Mouse (Mus musculus) embryonic facial prominence, embryonic 12.5 days (tissue): ENCODE results near the gene Rdh16f2. TPM values are rescaled to one million over a fixed set of nuclear protein-coding genes. Genes with fewer than 3 reads are reported as not detected.
"Not testable (repeated sequence)": the region's sequence is repeated elsewhere in the genome, so short reads cannot be mapped to it uniquely, and the experiment has no call there.

ENCODE experiments used
- ATAC-seq: fragments of 200-750 bp; cut with Nextera tagmentation; 2 replicates; pipeline ENCODE4 v1.8.0; 2017; ENCODE audit not compliant: insufficient number of reproducible peaks, insufficient read depth, low FRiP score, low TSS enrichment
- H3K27ac ChIP-seq: fragments of 300-500 bp; sonication (generic); 2 replicates; pipeline ENCODE4 v1.5.1; 2016; ENCODE audit warnings: mild to moderate bottlenecking
- H3K27me3 ChIP-seq: fragments of 300-500 bp; sonication (generic); 2 replicates; pipeline ENCODE4 v1.6.1; 2016; ENCODE audit warnings: mild to moderate bottlenecking, moderate library complexity
- H3K36me3 ChIP-seq: fragments of 300-500 bp; sonication (generic); 2 replicates; pipeline ENCODE4 v1.6.1; 2016; ENCODE audit warnings: mild to moderate bottlenecking
- H3K4me1 ChIP-seq: fragments of 300-500 bp; sonication (generic); 2 replicates; pipeline ENCODE4 v1.6.1; 2016
- H3K4me2 ChIP-seq: fragments of 300-500 bp; sonication (generic); replicated peaks from 2 replicates; pipeline ENCODE4 v1.6.1; 2016; ENCODE audit warnings: mild to moderate bottlenecking, moderate library complexity
- H3K4me3 ChIP-seq: fragments of 300-500 bp; sonication (generic); 2 replicates; pipeline ENCODE4 v1.5.1; 2016; ENCODE audit warnings: mild to moderate bottlenecking
- H3K9ac ChIP-seq: fragments of 300-500 bp; sonication (generic); 2 replicates; pipeline ENCODE4 v1.6.1; 2016; ENCODE audit warnings: mild to moderate bottlenecking, moderate library complexity
- H3K9me3 ChIP-seq: fragments of 300-500 bp; sonication (generic); 2 replicates; pipeline ENCODE4 v1.6.1; 2016; ENCODE audit warnings: mild to moderate bottlenecking, moderate library complexity
- WGBS: fragments of 180-500 bp; shearing (Covaris S2); methylation state at CpG from one replicate; pipeline ENCODE4 v1.1.7; 2016; 5-methylcytosine and 5-hydroxymethylcytosine counted together
- polyA plus RNA-seq: library from polyadenylated mRNA; unstranded; fragments of >200 nt; fragmentation: Nextera tagmentation; extraction: Ambion mirVana; gene quantifications from 2 replicates; pipeline ENCODE4 v1.2.1, GENCODE M21; 2016

Gene Rdh16f2
- polyA plus RNA-seq, 1 experiment from 2014 or later, result not detected

DNA sequence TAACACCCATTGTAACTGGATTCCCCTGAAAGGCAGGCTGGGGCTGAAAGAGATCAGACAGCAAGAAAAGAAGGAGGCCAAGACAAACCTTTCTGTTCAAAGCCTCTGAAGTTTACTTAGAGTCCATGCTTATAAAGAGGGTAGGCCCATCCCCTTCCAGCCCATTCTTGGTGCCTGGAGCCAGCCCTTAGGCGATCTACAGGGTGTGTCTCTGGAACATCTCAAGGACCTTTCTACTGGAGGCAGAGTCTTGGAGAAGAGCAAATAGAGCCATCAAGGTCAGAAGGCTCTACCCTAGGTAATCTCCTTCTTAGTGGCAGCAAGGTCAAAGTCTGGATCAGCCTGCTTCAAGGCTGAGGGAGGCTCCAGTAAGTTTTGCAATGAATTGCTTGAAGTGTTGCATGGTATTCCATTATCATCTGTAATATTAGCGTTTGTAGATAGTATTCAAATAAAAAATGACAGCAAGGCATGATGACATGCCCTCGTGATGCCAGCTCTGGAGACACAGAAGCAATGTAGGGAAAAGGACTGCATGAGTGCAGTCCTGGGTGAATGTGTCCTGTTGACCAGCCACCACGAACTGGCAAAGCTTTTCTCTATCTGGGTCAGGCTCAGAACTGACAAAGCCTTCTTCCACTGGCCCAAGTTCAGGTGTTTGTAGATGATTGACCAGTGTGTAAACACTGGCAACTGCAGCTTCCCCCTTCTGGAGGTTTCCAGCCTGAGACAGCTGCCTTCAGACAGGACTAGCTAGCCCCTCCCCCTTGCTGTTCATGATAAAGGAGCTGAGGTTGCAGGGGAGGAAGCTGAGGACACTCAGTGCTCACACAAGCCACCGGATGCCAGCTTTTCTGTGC is 27.1 kb downstream of the Rdh16f2 start:
- ATAC-seq, H3K9ac ChIP-seq, H3K27me3 ChIP-seq, H3K4me1 ChIP-seq, H3K9me3 ChIP-seq, H3K27ac ChIP-seq, H3K4me2 ChIP-seq, H3K36me3 ChIP-seq, H3K4me3 ChIP-seq: not testable (repeated sequence)
- 70% methylated on average over 5 of the region's 5 CpGs for WGBS

DNA sequence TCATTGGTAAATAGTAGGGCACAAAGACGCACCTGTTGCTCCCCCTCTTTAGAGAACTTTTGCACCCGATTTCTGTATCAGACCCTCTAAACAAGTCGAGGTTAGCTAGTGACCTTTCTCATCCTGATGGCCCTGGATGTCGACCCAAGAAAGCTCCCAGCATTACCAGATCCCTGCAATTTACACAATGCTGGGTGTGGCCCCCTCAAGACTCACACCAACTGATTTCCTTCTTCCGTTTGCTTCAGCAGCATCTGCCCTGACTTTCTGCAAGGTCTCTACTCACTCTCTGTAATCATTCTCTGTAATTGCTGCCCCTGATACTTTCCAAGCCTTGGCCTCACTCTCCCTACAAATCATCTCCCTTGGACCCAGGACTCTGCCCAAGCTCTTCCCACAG is 30.4 kb downstream of the Rdh16f2 start:
- Histone ChIP-seq H3K9me3 (no peaks in the 10 kb centered on the region), H3K4me2 (no peak overlapping the region), H3K27ac (no peak overlapping the region), H3K4me1 (no peaks in the 10 kb centered on the region), H3K9ac (no peak overlapping the region), H3K4me3 (no peak overlapping the region), H3K36me3 (no peaks in the 10 kb centered on the region), H3K27me3 (no peaks in the 10 kb centered on the region)
- 58% methylated on average over 5 of the region's 5 CpGs for WGBS
- no peak for ATAC-seq

DNA sequence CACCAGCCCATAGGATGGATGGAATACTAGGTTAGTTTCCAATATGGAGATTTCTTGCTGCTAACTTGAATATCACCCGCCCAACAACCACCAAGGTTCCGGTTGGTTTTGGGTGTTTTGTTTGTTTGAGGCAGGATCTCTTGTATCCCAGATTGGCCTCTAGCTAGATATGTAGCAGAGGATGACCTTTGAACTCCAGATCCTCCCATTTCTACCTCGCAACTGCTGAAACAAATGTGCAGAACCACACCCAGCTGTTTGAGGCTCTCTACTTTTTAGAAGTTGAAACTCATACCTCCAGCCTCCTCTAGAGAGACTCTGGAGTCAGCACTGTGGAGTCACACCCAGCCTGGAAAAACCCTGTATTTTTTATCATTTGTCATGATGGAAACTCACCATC is 31.2 kb downstream of the Rdh16f2 start:
- Histone ChIP-seq H3K27me3 (no peaks in the 10 kb centered on the region), H3K36me3 (no peaks in the 10 kb centered on the region), H3K4me1 (no peaks in the 10 kb centered on the region), H3K9ac (no peak overlapping the region), H3K27ac (no peak overlapping the region), H3K9me3 (no peaks in the 10 kb centered on the region), H3K4me3 (no peak overlapping the region), H3K4me2 (no peak overlapping the region)
- no peak for ATAC-seq
- 86% methylated on average over 3 of the region's 3 CpGs for WGBS

DNA sequence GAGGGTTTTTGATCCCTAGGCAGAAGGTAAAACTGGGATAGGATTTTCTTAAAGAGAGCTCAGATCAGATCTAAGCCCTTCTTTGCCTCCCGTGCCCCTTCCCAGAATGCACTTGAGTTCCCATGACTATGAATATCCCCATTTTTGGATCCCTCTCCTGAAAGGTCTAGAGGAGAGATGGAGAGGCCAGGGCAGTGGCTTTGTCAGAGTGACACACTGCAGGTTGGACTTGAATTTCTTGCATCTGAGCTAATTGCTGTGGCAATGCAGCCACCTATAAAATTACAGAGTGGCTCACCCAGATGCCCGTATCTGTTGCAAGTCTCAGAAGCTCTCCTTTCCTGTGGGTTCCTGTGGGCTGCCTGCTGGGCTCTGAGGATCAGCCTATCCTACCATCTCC is 31.9 kb downstream of the Rdh16f2 start, which contains the start of gene Sdr9c7:
Gene Sdr9c7 (plus strand): TSS at position 301 of the 400 bp plus-strand sequence.
- no peak within 1 kb of the TSS for H3K4me2 ChIP-seq
- H3K27me3 ChIP-seq, result no peaks in the 10 kb centered on the region
- no peak within 1 kb of the TSS for H3K27ac ChIP-seq
- no peak within 1 kb of the TSS for H3K4me3 ChIP-seq
- no peaks in the 10 kb centered on the region for H3K4me1 ChIP-seq
- no peaks in the 10 kb centered on the region for H3K9me3 ChIP-seq
- H3K9ac ChIP-seq, result no peak within 1 kb of the TSS
- WGBS, result 77% methylated on average over 2 of the region's 2 CpGs
- no peaks in the 10 kb centered on the region for H3K36me3 ChIP-seq
- ATAC-seq, result no peak

DNA sequence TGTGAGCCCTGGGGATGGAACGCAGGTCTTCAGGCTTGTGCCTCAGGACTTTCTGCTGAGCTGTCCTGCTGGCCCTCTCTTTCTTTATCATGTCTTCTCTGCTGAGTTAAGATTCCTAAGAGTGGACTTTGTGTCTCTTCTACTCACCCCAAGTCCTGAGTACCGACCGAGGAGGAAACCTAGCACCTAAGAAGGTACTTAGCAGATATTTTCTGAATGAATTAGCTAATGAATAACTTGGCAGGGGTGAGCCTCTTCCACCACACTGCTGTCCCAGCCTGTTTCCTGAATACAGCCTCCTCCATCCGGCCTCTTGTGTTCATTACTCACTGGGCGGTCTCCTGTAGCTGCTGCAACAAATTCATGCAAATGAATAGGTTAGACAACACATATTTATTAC is 33.5 kb downstream of the Rdh16f2 start:
- H3K27me3 ChIP-seq, result no peaks in the 10 kb centered on the region
- 81% methylated on average over 5 of the region's 5 CpGs for WGBS
- H3K9me3 ChIP-seq, result no peaks in the 10 kb centered on the region
- no peak overlapping the region for H3K27ac ChIP-seq
- no peaks in the 10 kb centered on the region for H3K36me3 ChIP-seq
- no peak for ATAC-seq
- no peak overlapping the region for H3K4me3 ChIP-seq
- H3K4me1 ChIP-seq, result no peaks in the 10 kb centered on the region
- H3K4me2 ChIP-seq, result no peak overlapping the region
- H3K9ac ChIP-seq, result no peak overlapping the region

DNA sequence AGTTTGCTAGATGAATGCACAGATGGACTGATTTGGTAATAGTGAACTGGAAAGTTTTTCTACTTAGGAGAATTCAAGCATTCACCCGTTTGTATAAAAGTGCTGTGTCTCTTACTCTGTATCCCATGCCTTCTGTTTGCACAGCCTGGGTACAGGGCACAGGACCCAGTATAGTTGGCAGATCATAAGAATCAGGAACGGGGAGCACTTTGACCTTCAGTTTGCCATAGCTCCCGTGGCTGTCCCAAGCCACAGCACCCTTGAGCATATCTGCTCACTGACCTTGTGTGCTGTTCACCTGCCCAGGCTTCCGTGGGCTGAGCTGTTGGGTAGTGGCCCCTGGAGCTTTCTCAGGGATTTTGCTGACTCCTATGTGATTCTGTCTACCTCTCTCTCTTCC is 35.5 kb downstream of the Rdh16f2 start:
- Histone ChIP-seq H3K36me3 (no peaks in the 10 kb centered on the region), H3K4me2 (no peak overlapping the region), H3K9me3 (no peaks in the 10 kb centered on the region), H3K27me3 (no peaks in the 10 kb centered on the region), H3K27ac (no peak overlapping the region), H3K9ac (no peak overlapping the region), H3K4me3 (no peak overlapping the region), H3K4me1 (no peaks in the 10 kb centered on the region)
- WGBS, result 84% methylated on average over 4 of the region's 4 CpGs
- no peak for ATAC-seq

DNA sequence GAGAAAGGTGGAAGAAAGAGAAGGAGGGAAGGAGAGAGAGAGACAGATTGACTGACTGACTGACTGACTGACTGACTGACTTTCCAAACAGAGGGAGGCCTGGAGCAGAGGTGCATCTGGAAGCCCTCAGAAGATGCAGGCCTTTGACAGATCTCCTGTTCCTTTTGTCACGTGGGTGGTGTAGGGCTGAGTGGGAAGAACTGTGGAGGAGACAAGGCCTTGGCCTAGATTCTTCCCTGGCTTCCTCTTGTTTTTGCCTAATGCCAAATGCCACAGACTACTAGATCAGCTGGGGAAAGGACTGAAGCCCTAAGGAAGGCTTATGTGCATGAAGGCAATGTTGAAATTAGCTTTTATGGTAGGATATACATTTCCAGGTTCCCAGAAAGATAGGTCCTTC is 36.8 kb downstream of the Rdh16f2 start:
- ATAC-seq, result no peak
- Histone ChIP-seq H3K27me3 (no peaks in the 10 kb centered on the region), H3K4me3 (no peak overlapping the region), H3K9me3 (no peaks in the 10 kb centered on the region), H3K4me2 (no peak overlapping the region), H3K27ac (no peak overlapping the region), H3K4me1 (no peaks in the 10 kb centered on the region), H3K9ac (no peak overlapping the region), H3K36me3 (no peaks in the 10 kb centered on the region)
- 70% methylated on average over 1 of the region's 1 CpGs for WGBS

DNA sequence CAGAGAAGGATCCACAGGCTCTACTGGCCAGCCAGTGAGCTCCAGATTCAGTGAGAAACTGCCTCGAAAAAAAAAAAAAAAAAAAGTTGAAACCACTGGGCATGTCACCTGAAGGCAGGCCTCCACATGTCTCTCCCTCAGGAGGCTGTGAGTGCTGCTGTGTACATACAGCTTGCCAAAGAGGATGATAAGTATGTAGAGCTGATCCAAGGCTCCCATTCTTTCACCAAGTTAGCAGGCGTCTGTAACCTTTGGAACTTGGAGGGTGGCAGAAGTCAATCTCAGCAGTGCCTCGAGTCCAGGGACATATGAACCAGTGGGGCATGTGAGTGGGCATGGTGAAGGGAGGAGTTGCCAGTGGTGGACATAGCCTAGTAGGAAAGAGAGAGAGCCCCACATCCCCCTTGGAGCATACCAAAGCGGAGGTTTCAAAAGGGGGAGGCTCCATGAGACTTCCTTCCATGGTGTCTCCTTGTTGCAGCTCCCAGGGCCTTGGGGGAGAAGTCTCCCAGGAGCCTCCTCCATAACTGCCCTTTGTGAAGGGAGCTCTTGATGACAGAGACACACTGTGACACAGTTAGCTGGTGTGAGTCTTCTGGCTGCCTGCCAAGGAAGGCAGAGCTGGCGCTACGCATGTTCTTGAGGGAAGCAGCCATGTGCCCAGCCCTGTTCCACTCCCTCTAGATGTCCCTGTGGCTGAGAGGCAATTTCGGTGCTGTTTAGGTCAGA is 38.6 kb downstream of the Rdh16f2 start:
- ATAC-seq, result 0 out of 2 replicates have a peak, but pooled peaks have one; percentile 47
- Histone ChIP-seq H3K36me3 (no peaks in the 10 kb centered on the region), H3K4me2 (no peak overlapping the region), H3K9ac (no peak overlapping the region), H3K27ac (no peak overlapping the region), H3K4me3 (no peak overlapping the region), H3K27me3 (no peaks in the 10 kb centered on the region), H3K4me1 (no peaks in the 10 kb centered on the region), H3K9me3 (no peaks in the 10 kb centered on the region)
- WGBS, result 65% methylated on average over 7 of the region's 7 CpGs

DNA sequence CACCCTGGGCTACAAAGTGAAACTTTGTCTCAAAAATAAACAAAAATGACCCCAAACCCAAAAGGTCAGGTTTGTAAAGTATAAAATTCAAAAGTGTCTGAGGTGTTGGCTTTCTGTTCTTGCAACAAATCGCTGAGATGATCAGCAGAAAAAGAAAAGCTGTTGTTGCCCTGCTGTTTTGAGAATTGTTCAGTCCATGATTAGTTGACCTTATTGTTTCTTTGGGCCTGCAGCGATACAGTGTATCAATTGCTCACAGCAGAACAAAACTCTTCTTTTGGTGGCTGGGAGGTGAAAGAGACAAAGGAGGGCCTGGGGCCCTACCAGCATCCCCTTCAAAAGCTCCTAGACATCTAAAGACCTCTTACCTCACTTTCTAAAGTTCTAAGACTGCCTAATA is 39.9 kb downstream of the Rdh16f2 start:
- Histone ChIP-seq H3K4me1 (no peaks in the 10 kb centered on the region), H3K4me2 (no peak overlapping the region), H3K9ac (no peak overlapping the region), H3K36me3 (no peaks in the 10 kb centered on the region), H3K9me3 (no peaks in the 10 kb centered on the region), H3K4me3 (no peak overlapping the region), H3K27ac (no peak overlapping the region), H3K27me3 (no peaks in the 10 kb centered on the region)
- WGBS, result 74% methylated on average over 2 of the region's 2 CpGs
- no peak for ATAC-seq

DNA sequence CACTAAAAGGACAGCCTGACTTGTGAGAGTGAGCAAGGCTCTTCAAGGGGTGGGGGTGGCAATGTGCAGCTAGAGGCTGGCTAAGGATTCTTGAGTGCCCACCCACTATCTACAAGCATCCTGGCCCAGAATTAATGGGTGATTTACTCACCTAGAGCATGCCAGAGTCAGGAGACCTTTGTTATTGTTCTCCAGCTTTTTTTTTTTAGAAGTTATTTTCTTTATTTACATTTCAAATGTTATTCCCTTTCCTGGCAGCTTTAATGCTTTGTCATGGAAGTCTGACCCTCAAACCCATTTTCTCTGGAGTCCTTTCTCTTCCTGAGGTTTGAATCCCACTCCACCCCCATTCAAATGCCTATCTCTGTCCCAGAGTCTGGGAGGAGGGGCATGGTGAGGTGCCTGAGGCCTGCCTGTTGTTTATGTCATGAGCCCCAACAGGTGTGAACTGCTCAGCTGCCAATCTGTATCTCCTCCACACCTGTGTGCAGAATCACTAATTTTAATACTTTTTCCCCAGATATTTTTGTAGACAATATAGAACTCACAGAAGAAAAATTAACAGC is 41.2 kb downstream of the Rdh16f2 start:
- no peaks in the 10 kb centered on the region for H3K36me3 ChIP-seq
- no peak overlapping the region for H3K4me3 ChIP-seq
- no peak overlapping the region for H3K27ac ChIP-seq
- H3K9ac ChIP-seq, result no peak overlapping the region
- H3K9me3 ChIP-seq, result no peaks in the 10 kb centered on the region
- ATAC-seq, result no peak
- H3K4me2 ChIP-seq, result no peak overlapping the region
- no peaks in the 10 kb centered on the region for H3K4me1 ChIP-seq
- H3K27me3 ChIP-seq, result no peaks in the 10 kb centered on the region

DNA sequence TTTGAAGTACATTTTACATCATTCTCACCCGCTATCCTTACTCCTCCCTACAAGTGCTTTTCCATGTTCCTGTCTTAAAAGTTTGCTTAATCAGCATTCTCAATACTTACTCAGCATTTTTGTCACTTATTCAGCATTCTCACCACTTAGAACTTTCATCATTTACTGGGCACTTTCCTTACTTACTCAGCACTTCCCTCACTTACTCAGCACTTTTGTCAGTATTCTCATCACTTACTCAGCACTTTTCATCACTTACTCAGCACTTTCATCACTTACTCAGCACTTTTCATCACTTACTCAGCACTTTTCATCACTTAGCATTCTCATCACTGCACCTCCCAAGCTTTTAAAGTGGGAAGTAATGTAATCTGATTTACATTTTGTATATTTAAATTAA is 49.3 kb downstream of the Rdh16f2 start:
- H3K9ac ChIP-seq, result no peak overlapping the region
- no peaks in the 10 kb centered on the region for H3K9me3 ChIP-seq
- H3K36me3 ChIP-seq, result no peaks in the 10 kb centered on the region
- no peak overlapping the region for H3K4me3 ChIP-seq
- ATAC-seq, result no peak
- H3K4me1 ChIP-seq, result no peaks in the 10 kb centered on the region
- H3K27ac ChIP-seq, result no peak overlapping the region
- H3K4me2 ChIP-seq, result no peak overlapping the region
- 90% methylated on average over 1 of the region's 1 CpGs for WGBS
- no peaks in the 10 kb centered on the region for H3K27me3 ChIP-seq

DNA sequence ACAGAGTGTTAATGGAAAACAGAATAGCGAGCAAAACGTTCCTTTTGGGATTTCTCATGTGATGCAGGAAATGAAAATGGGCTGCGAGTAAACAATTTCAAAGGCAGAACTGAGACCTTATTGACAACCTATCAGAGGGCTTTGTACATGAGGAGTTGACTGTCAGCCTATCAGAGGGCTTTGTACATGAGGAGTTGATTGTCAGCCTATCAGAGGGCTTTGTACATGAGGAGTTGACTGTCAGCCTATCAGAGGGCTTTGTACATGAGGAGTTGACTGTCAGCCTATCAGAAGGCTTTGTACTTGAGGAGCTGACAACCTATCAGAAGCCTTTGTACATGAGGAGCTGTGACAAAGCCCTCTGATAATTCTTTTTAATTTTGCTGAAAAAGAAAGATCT is 50.9 kb downstream of the Rdh16f2 start:
- not testable (repeated sequence) for H3K4me1 ChIP-seq, H3K4me3 ChIP-seq, ATAC-seq, H3K4me2 ChIP-seq, H3K9ac ChIP-seq, H3K27me3 ChIP-seq, H3K27ac ChIP-seq, H3K36me3 ChIP-seq, H3K9me3 ChIP-seq
- WGBS, result 70% methylated on average over 3 of the region's 3 CpGs
